Mouse (Mus musculus) kidney, adult 11 months (tissue): ENCODE measurements around the gene 1700019D03Rik.

Experiments used
- DNase-seq: peaks from one replicate; pipeline ENCODE4 v3.0.0; 2022

Gene 1700019D03Rik

DNA sequence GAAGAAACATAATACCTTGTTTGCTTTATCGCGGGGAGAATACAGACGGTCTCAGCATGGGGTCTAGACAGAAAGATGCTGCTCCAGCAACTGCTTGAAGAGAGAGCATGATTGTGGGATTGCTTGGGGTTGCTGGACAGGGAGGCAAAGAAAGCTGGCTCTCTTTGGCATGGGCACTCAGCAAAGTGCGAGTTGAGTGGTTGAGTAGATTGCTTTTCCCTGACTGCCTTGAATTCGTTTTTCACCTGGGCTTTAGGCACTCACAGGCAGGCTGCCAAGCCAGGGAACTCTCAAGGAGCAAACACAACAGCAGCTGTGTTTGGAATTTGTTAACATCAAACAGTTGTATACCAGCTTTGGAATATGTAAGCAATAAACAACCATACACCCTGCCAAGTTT, at the start of gene 1700019D03Rik:
TSS of gene 1700019D03Rik (minus strand) at position 101 of the 400 bp plus-strand sequence.
- no peak for DNase-seq

DNA sequence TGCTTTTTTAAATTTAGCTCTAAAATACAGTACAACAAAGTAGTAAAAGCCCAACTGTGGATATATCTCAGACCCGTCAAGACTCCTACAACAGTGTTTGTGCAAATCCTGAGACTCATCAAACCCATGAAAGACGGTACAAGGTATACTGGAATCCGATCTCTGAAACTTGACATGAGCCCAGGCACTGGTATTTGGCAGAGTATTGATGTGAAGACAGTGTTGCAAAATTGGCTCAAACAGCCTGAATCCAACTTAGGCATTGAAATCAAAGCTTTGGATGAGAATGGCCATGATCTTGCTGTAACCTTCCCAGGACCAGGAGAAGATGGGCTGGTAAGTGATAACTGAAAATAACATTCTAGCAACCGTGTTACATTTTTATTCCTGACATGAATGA, 43.9 kb upstream of the 1700019D03Rik start:
- DNase-seq: no peak

DNA sequence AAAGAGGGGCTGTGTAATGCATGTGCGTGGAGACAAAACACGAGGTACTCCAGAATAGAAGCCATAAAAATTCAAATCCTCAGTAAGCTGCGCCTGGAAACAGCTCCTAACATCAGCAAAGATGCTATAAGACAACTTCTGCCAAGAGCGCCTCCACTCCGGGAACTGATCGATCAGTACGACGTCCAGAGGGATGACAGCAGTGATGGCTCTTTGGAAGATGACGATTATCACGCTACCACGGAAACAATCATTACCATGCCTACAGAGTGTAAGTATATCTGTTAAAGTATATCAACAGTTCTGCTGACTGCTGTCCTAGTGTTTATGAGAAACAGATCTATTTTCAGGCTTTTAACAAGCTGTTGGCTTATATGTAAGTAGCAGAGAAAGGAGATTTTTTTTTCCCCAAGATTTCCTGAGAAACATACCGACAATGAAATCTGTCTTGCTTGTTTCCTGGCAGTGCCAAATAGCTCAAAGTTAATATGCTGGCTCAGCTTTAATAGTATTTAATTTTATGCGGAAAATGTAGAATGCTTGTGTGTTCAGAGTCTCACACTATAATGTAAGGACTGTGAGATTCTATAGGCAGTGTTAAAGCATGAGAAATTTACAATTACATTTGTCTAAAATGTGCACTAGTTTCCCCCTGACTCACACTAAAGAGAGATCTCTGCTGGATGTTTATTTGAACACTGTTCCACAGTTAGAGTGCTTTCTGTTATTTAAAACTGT, 42.1 kb upstream of the 1700019D03Rik start:
- no peak for DNase-seq

DNA sequence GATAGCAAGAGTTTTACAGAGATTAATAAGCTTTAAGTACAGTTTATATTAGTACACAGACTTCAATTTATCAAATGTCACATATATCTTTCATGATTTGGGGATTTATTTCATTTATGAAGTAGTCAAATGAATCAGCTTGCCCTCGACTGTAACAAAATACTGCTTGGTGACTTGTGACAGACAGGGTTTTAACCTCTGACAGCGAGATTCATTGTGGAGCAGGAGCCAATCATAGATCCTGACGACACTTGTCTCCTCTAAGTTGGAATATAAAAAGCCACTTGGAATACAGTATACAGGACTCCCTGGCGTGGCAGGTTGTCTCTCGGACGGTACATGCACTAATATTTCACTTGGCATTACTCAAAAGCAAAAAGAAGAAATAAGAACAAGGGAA, 41.4 kb upstream of the 1700019D03Rik start, which contains the start of gene Mstn:
TSS of gene Mstn (plus strand) at position 301 of the 400 bp plus-strand sequence.
- DNase-seq: no peak

DNA sequence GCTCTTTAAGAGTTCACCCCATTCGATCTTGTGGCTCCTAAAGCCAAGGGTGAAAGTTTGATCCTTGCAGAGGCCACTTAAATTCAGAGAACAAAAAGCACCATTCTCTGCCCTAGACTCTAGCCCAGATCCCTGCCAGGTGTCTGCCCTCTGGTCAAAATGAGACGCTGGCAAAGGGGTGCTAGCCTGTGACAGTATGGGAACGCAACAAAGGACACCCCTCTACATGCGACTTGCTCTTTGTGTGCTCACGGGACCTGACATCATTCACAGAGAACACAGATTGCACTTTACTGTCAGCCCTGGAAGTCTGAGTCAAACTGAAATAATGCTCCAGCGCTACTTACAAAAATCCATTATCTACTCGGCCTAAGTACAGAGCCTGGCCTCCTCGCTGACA, 40.5 kb upstream of the 1700019D03Rik start:
- no peak for DNase-seq

DNA sequence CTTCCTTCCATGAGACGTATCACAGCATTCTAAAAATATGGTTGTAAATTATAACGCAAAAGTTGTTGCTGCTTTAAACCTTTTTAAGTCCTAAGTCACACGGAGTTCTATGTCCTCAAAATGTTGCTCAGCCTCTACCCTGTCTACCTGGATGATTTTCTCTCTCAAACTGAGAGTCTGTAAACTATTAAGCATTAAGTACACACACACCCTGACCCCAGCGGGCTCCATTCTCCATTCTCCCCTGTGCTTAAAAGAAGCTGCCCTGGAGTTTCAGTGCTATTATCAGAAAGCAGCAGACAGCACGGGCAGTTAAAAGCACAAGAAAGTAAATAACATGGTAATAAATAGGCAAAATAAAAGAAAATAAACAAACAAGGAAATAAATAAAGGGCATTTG, 39.1 kb upstream of the 1700019D03Rik start:
- no peak for DNase-seq

DNA sequence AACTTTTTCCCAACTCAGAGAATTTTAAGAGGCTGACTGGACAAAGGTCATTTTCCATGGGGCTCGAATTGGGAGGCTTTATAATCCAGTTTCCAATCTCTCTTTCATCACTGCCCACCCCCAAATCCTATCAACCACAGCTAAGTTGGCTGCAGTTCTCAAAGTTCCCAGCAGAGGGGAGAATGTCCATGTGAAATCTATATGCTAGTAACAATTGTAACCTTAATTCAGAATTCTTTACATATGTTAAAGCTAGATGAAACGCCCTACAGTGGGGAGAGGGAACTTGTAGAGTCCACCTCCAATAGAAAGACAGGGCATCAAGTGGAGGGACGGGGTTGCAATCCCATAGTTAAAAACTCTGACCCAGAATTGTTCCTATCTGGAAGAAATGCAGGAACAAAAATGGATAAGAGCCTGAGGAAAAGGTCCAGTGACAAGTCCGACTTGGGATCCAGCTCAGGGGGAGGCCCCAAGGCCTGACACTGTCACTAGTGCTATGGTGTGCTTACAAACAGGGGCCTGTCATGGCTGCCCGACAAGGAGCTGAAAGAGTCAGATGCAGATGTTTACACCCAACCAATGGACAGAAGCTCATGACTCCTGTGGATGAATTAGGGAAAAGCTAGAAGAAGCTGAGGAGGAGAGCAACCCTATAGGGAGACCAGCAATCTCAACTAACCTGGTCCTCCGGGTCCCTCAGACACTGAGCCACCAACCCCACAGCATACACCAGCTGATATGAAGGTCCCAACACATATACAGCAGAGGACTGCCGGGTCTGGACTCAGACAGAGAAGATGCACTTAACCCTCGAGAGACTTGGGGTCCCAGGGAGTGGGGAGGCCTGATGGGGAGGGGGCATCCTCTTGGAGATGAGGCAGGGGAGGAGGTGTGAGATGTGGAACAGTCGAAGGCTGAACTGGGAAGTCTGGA, 33.4 kb upstream of the 1700019D03Rik start:
- DNase-seq: no peak

DNA sequence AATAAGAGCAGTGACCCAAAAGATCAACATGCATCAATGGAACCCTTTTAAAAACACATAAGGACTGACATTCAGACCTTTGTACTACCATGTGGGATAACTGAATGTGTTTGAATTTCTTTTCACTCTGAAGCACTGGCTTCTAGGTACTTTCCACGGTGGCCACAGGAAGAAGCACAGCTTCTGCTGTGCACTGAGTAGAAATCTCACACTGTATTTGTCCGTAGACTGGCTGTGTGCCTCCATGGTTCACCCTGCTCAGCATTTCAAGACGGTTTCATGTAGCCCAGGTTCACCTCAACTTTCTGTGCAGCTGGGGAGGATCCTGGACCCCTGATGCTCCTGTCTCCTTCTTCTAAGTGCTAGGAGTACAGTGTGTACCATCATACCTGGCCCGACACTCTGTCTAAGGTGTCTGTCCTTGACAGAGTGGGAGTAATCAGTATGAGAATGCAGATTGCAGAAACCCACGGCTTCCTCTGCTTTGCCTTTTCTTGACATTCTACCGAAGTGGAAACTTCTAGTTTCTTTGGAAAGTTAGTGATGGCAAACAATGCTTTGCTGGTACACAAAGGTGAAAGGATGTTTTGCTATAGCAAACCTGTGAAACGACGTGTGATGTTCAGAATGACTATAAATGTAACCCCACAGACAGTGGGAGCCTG, 29.9 kb upstream of the 1700019D03Rik start:
- no peak for DNase-seq

DNA sequence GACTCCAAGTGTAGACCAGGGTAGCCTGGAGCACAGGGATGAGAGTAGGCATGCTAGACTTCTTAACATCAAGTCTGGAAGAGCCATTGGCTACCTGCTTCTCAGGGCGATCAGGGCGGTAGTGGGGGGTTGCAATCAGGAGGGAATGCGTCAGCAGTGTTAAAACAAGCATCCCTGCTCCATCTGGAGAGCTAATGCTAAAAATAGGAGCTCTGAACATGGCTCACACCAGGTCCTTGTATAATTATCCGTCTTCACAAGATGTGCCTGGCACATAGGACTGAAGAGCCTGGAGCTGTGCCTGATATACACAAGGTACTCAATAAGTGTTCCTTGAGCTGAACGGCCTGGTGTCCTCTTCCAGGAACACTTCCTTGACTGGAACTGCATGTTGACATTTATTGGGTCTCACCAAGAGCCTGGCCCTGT, 17.5 kb upstream of the 1700019D03Rik start:
- DNase-seq: no peak

DNA sequence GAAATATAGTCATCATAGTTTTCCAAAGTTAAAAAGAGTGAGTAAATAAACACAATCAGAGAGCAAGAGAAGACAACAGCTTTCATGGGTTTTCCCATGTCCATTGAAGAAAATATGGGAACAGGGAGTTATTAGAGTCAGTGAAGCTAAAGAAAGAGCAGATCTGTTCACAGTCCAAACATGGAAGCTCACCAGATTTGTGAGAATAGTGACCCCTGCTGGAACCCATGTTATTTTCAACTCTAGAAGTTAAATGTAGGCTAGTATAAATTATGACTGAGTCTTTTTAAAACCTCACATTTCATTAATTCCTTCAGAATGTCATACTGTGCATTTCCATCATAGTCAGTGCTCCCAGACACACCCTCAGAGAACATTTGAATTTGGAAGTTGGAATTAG, 12.6 kb upstream of the 1700019D03Rik start:
- no peak for DNase-seq

DNA sequence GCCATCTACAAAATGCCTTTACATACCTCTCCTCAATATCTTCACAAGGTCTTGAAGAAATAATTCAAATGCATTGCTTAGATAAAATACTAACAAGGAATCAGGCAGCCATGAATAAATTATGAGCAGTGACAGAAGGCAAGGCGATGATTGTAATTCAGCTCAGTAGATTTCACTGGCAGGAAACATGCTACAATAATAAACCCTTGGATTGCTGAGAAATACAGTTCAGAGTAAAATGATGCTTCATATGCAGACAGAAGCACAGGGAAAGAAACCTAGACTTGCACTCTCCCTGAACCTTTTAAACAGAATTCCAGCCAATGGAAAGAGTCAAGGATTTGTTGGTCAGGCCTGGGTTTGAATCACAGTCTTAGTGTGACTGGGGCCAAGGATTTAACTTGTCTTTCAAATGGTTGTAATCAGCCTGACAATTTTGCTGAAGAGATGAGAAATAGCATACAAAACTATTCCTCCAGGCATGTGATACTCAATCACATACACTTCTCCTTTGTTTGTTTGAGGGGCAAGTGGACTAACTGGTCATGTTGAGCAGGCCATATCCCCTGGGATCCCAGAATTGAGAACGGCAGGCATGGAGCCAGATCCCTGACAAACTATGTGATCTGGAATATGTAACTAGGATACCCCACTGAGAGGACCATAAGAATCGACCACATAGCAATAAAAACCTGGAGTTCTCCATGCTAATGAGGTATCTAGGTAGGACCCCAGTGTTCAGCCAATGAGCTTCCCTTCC, 1.1 kb downstream of the 1700019D03Rik start:
- DNase-seq: no peak

DNA sequence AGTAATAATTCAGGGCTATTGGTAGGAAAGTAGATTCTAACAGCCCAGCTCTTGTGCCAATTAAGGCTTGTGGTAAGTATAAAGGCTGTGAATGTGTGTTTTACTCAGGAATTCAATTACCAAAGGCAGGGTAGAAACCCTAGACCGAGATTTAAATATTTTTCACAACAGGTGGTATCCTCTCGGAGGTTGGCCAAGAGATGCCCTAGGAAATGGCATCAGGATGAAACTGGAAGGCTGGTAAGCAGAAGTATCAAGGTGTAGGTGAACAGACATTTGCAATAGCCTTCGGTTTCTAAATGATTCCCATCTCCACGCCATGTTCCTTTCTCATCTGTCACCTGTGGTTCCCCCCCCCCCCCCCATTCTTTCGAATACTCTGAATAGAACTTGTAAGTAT, 4.4 kb downstream of the 1700019D03Rik start:
- DNase-seq: no peak

DNA sequence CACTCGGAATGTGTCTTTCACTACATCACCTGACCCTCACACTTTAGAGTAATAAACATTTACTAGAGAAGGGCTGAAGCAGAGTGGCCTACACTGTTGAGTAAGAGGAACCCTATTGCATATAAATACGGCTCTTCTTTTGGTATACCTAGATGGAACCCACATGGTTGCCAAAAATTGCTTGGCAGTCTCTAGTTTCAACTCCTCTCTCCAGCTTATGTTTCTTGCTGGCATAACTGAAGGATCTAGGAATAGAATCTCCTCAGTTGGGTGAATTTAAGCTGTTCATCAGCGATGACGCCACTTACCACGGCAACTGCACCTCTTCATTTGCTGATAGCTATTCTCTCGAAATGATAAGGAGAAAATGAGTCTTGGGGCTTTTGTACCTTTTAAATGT, 5.3 kb downstream of the 1700019D03Rik start:
- DNase-seq: no peak

DNA sequence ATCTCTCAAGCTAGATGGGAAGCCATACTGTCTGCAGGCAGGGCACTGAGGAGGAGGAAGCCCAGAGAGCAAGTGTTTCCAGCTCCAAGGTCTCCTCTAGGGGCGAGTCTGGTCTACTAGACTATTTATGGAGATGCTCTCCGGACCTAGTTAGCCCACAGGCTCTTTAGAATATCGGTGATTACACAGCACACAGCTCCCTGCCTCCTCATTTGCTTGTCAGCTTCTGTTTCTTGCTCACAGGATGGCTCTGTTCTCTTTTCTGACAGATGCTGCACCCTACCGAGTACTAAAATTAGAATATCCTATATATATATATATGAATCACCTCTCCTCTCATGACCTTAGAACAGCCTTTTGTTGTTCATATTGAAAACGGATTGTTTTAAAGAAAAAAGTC, 33.3 kb downstream of the 1700019D03Rik start:
- DNase-seq: no peak

DNA sequence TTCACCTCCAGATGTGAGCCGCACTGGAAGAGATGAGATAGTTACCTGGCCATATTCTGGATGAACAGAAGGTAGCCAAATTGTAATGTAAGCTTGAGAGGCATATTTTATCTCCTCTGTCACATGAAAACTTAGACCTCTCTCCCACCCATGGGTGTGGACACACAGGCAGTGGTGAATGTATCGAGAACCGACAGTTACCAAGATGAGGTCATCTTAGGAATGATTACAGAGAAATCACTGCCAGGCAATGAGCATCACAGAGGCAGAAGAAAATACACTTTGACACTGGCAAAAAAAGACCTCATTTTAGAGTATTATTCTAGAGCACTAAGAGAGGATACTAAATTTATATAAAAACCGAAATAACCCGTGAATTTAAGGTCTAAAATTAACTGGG, 46.8 kb downstream of the 1700019D03Rik start:
- DNase-seq: no peak

DNA sequence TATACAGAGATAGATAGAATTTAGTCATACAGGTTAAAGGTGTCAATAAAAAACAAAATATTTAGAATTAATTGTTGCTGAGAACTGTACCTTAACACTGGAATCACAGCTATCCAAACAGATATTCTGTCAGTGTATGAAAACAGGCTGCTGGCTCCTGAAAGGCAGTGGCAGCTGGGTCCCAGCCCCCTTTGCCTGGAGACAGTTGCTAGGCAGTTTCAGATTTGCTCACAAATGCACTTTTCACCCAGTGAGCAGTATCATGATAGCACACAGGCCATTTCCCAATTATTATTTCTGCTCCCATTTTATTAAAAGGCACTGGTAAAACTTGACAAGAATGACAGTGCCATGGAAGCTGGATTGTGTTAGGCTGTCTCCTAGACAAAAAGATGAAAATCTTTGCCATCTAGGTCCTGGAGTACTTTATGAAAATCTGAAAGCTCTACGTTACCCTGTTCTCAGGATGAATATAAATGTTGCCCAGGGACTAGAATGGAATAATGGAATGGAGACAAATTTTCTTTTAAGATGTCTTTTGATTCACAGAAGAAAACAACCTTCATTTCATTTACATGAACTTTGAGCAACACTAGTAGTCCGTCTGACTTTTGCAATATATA, 48.0 kb downstream of the 1700019D03Rik start:
- DNase-seq: no peak

DNA sequence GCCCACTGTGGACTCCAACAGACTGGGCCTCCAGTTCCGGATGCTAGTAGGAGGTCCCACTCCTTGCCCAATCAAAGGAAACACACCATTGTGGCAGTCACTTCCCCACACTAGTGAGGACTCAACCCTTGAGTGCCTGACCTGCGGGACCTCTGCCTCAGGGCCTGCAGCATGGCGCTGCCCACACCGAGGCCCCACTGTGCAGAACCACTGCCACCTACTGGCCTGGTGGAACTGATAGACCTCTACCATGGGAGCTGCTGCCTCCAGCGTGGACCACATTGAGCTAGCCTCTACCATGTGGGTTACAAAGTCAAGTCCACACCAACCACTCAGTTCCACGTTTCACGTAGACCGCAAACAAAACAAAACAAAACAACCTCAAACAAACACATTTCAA, 55.4 kb downstream of the 1700019D03Rik start:
- DNase-seq: no peak

DNA sequence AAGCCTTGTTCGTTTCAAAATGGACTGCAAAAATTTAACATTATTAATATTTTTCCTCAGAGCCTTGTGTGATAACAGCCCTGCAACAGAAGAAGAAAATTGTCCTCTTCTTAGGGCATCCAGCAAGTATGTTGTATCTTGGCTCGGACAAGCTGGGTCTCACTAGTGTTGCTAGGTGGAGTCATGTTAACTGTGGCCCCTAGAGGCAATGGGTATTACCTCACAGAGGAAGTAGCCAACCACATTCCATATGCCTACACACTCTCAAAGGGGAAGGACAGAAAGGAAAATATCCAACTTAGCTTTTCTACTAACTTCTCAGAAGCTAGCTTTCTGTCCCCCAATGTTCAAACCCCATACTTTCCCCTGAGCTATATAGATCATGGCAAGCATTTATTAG, 56.9 kb downstream of the 1700019D03Rik start:
- DNase-seq: no peak

DNA sequence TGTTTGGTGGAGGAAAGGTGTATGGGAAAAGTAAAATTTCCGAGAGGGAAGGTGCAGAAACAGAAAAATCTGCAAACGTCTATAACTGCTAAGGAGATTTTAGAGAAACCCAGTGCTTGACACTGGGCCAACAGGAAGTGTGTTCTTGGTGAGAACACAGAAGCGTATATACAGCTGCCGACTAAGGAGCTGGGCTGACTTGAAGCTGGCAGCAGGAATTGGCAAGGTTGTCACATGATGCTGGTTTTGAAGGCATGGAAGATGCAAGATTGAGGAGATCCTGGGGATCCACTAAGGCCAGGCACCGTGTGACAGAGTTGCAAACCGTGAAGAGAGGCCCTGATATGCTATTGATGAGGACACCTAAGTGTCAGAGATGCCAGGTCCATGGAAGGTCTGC, 59.8 kb downstream of the 1700019D03Rik start:
- DNase-seq: no peak

DNA sequence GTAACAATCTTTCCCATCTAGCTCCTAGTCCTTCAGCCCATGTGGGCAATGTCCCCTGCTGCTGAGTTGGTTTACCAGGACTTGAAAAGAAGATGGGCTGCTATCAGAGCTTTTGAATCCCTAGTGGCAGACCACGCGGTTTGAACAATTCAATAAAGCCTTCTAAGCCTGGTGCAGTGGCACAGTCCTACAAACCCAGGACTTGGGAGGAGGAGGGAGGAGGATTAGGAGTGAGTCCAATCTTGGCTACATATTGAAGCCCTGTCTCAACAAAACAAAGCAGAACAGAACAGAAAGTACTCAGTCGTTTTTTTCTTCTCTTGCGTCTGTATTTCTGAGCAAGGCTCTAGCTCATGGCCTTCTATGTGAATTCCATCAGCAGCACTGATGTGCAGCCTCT, 63.2 kb downstream of the 1700019D03Rik start:
- no peak for DNase-seq

DNA sequence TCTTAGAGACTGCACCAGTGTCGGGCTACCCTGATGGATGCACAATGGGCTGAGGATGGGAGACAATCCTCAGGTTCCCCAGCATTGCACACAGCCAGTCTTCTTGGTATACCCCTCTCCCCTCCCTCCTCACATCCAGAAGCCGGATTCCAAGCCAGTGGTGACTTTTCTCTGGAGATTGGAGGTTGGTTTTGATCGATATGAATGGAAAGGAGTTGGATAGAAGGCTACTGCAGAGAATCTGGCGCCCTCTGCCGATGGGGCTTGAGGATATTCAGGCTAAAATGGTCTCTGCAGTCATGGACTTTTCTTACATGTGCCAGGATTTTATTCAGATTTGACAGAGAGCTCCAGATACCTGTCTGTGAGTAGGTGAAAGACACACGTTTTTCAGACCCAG, 64.9 kb downstream of the 1700019D03Rik start:
- no peak for DNase-seq

DNA sequence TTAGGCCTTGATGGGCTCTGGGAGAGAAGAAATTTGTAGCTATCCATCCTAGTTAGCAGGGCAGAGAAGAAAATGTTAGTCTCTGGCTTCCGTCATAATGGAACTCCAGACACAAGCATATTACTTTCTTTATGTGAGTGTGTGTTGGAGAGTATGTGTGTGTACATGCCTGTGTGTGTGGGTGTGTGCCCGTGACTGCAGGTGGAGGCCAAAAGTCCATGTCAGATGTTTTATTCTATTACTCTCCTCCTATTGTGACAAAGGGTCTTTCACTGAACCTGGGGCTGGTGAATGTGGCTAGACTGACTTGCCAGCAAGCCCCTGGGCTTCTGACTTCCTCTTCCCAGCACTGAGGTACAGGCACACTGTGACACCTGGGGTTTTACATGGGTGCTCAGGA, 65.5 kb downstream of the 1700019D03Rik start:
- DNase-seq: no peak
